Mouse (Mus musculus) kidney, embryonic 16.5 days (tissue): ENCODE data around the gene Cobll1. TPM values are rescaled to one million over a fixed set of nuclear protein-coding genes. Genes with fewer than 3 reads are reported as not detected.

Experiments
- ATAC-seq: fragments of 200-750 bp; cut with Nextera tagmentation; 2 replicates; pipeline ENCODE4 v1.8.0; 2017; ENCODE audit warnings: moderate TSS enrichment; ENCODE audit not compliant: low FRiP score, low TSS enrichment
- H3K27ac ChIP-seq: fragments of 300-500 bp; sonication (generic); 2 replicates; pipeline ENCODE4 v1.5.1; 2014; ENCODE audit warnings: low read length
- H3K27me3 ChIP-seq: fragments of 300-500 bp; sonication (generic); 2 replicates; pipeline ENCODE4 v1.6.1; 2014; ENCODE audit warnings: low read length, control low read depth, mixed read lengths; ENCODE audit not compliant: insufficient read depth
- H3K36me3 ChIP-seq: fragments of 300-500 bp; sonication (generic); 2 replicates; pipeline ENCODE4 v1.6.1; 2014; ENCODE audit warnings: low read length, control low read depth, mixed read lengths; ENCODE audit not compliant: insufficient read depth
- H3K4me1 ChIP-seq: fragments of 300-500 bp; sonication (generic); 2 replicates; pipeline ENCODE4 v1.6.1; 2014; ENCODE audit warnings: low read length, control low read depth, mixed read lengths; ENCODE audit not compliant: insufficient read depth
- H3K4me2 ChIP-seq: fragments of 300-500 bp; sonication (generic); replicated peaks from 2 replicates; pipeline ENCODE4 v1.6.1; 2014; ENCODE audit warnings: low read depth, low read length
- H3K4me3 ChIP-seq: fragments of 300-500 bp; sonication (generic); 2 replicates; pipeline ENCODE4 v1.5.1; 2014; ENCODE audit warnings: mild to moderate bottlenecking, low read length
- H3K9ac ChIP-seq: fragments of 300-500 bp; sonication (generic); replicated peaks from 2 replicates; pipeline ENCODE4 v1.6.1; 2014; ENCODE audit warnings: low read length
- H3K9me3 ChIP-seq: fragments of 300-500 bp; sonication (generic); 2 replicates; pipeline ENCODE4 v1.6.1; 2016; ENCODE audit warnings: low read length, control low read depth
- WGBS: fragments of 180-500 bp; shearing (Covaris S2); extraction: QIAGEN DNeasy Blood & Tissue Kit; methylation state at CpG from one replicate; pipeline ENCODE4 v1.1.7; 2014; 5-methylcytosine and 5-hydroxymethylcytosine counted together
- polyA plus RNA-seq: library from polyadenylated mRNA; unstranded; fragments of >200 nt; fragmentation: Nextera tagmentation; extraction: Ambion mirVana; gene quantifications from 2 replicates; pipeline ENCODE4 v1.2.1, GENCODE M21; 2015

Gene Cobll1
- polyA plus RNA-seq, 1 experiment from 2014 or later = 21.2 TPM

- Histone ChIP-seq H3K4me2 (no peak overlapping the region), H3K4me3 (no peak overlapping the region), H3K9ac (no peak overlapping the region), H3K4me1 (peaks cover 14% of the 10 kb centered on the region; the same call in 1 of the 2 replicates), H3K36me3 (peaks cover 7% of the 10 kb centered on the region), H3K27ac (0 out of 2 replicates have a peak overlapping the region, but pooled peaks have one; percentile 11), H3K9me3 (no peaks in the 10 kb centered on the region), H3K27me3 (no peaks in the 10 kb centered on the region)
- WGBS = 51% methylated on average over 6 of the region's 6 CpGs
- ATAC-seq = peak; percentile 93
Observed at GRCm38 (mm10) chr2:65145421-65146117, 93.6 kb downstream of the Cobll1 start.

GRCm38 (mm10) chr2:65141093-65141661 lies 98.0 kb downstream of the Cobll1 start:
- peaks cover 12% of the 10 kb centered on the region; the same call in 1 of the 2 replicates for H3K4me1 ChIP-seq
- no peak overlapping the region for H3K9ac ChIP-seq
- H3K27me3 ChIP-seq = no peaks in the 10 kb centered on the region
- no peaks in the 10 kb centered on the region for H3K9me3 ChIP-seq
- H3K4me3 ChIP-seq = no peak overlapping the region
- no peak for ATAC-seq
- 72% methylated on average over 4 of the region's 4 CpGs for WGBS
- no peak overlapping the region for H3K4me2 ChIP-seq
- H3K27ac ChIP-seq = no peak overlapping the region
- H3K36me3 ChIP-seq = no peaks in the 10 kb centered on the region

GRCm38 (mm10) chr2:65140330-65140922 lies 98.8 kb downstream of the Cobll1 start:
- Histone ChIP-seq H3K9ac (no peak overlapping the region), H3K27me3 (no peaks in the 10 kb centered on the region), H3K36me3 (no peaks in the 10 kb centered on the region), H3K27ac (no peak overlapping the region), H3K4me3 (no peak overlapping the region), H3K4me1 (0 out of 2 replicates have a peak, but pooled peaks cover 5% of the 10 kb centered on the region), H3K4me2 (no peak overlapping the region), H3K9me3 (no peaks in the 10 kb centered on the region)
- no peak for ATAC-seq
- 65% methylated on average over 6 of the region's 6 CpGs for WGBS

GRCm38 (mm10) chr2:65139606-65140329 lies 99.4 kb downstream of the Cobll1 start:
- Histone ChIP-seq H3K27me3 (no peaks in the 10 kb centered on the region), H3K4me1 (0 out of 2 replicates have a peak, but pooled peaks cover 5% of the 10 kb centered on the region), H3K9ac (no peak overlapping the region), H3K36me3 (no peaks in the 10 kb centered on the region), H3K27ac (peak overlapping the region; percentile 34; the same call in 1 of the 2 replicates), H3K4me2 (no peak overlapping the region), H3K9me3 (no peaks in the 10 kb centered on the region), H3K4me3 (no peak overlapping the region)
- WGBS = 57% methylated on average over 3 of the region's 4 CpGs
- ATAC-seq = peak; percentile 49; the same call in 1 of the 2 replicates

GRCm38 (mm10) chr2:65138992-65139391 lies 100.2 kb downstream of the Cobll1 start:
- 81% methylated on average over 5 of the region's 5 CpGs for WGBS
- ATAC-seq = no peak
- Histone ChIP-seq H3K9me3 (no peaks in the 10 kb centered on the region), H3K27ac (peak overlapping the region; percentile 34; the same call in 1 of the 2 replicates), H3K4me1 (0 out of 2 replicates have a peak, but pooled peaks cover 5% of the 10 kb centered on the region), H3K9ac (no peak overlapping the region), H3K27me3 (no peaks in the 10 kb centered on the region), H3K36me3 (no peaks in the 10 kb centered on the region), H3K4me3 (no peak overlapping the region), H3K4me2 (no peak overlapping the region)

- H3K36me3 ChIP-seq = peaks cover 6% of the 10 kb centered on the region; the same call in 1 of the 2 replicates
- no peak overlapping the region for H3K27ac ChIP-seq
- no peak overlapping the region for H3K9ac ChIP-seq
- no peaks in the 10 kb centered on the region for H3K27me3 ChIP-seq
- H3K4me3 ChIP-seq = no peak overlapping the region
- WGBS = 71% methylated on average over 12 of the region's 12 CpGs
- H3K4me1 ChIP-seq = no peaks in the 10 kb centered on the region
- ATAC-seq = no peak
- H3K4me2 ChIP-seq = no peak overlapping the region
- H3K9me3 ChIP-seq = no peaks in the 10 kb centered on the region
Observed at GRCm38 (mm10) chr2:65126141-65126783, 112.9 kb downstream of the Cobll1 start.

GRCm38 (mm10) chr2:65123702-65124101 lies 115.5 kb downstream of the Cobll1 start:
- H3K4me2 ChIP-seq = no peak overlapping the region
- H3K4me3 ChIP-seq = no peak overlapping the region
- peaks cover 6% of the 10 kb centered on the region; the same call in 1 of the 2 replicates for H3K36me3 ChIP-seq
- H3K4me1 ChIP-seq = peaks cover 10% of the 10 kb centered on the region
- WGBS = 86% methylated on average over 3 of the region's 3 CpGs
- H3K27ac ChIP-seq = no peak overlapping the region
- ATAC-seq = no peak
- no peaks in the 10 kb centered on the region for H3K9me3 ChIP-seq
- no peaks in the 10 kb centered on the region for H3K27me3 ChIP-seq
- H3K9ac ChIP-seq = no peak overlapping the region

GRCm38 (mm10) chr2:65121435-65121834 lies 117.8 kb downstream of the Cobll1 start:
- no peak overlapping the region for H3K9ac ChIP-seq
- WGBS = 11% methylated on average over 1 of the region's 1 CpGs
- no peaks in the 10 kb centered on the region for H3K9me3 ChIP-seq
- ATAC-seq = no peak
- H3K27ac ChIP-seq = no peak overlapping the region
- no peaks in the 10 kb centered on the region for H3K27me3 ChIP-seq
- H3K4me1 ChIP-seq = peaks cover 10% of the 10 kb centered on the region
- no peak overlapping the region for H3K4me2 ChIP-seq
- H3K36me3 ChIP-seq = peaks cover 6% of the 10 kb centered on the region; the same call in 1 of the 2 replicates
- no peak overlapping the region for H3K4me3 ChIP-seq

GRCm38 (mm10) chr2:65121012-65121411 lies 118.2 kb downstream of the Cobll1 start:
- H3K9ac ChIP-seq = no peak overlapping the region

More at GRCm38 (mm10) chr2:65121012-65121411, 118.2 kb downstream of the Cobll1 start:
- no peak overlapping the region for H3K4me3 ChIP-seq
- H3K27ac ChIP-seq = no peak overlapping the region
- no peaks in the 10 kb centered on the region for H3K27me3 ChIP-seq
- peaks cover 10% of the 10 kb centered on the region for H3K4me1 ChIP-seq
- H3K4me2 ChIP-seq = no peak overlapping the region
- H3K36me3 ChIP-seq = peaks cover 5% of the 10 kb centered on the region; the same call in 1 of the 2 replicates
- 67% methylated on average over 3 of the region's 3 CpGs for WGBS
- no peak for ATAC-seq
- no peaks in the 10 kb centered on the region for H3K9me3 ChIP-seq
